Mouse (Mus musculus) brain, embryonic 18.5 days (tissue): ENCODE measurements around the gene Gdf7.

Source experiments
- DNase-seq: peaks from one replicate; pipeline ENCODE4 v3.0.0-alpha.2; 2012; ENCODE audit warnings: low read depth, low spot score

Gene Gdf7

GRCm38 (mm10) chr12:8326825-8327674, 25.3 kb upstream of the Gdf7 start:
- peak; percentile 87 for DNase-seq

GRCm38 (mm10) chr12:8325943-8326522, 24.3 kb upstream of the Gdf7 start:
- no peak for DNase-seq

- no peak for DNase-seq
Observed at GRCm38 (mm10) chr12:8325245-8325942, 23.6 kb upstream of the Gdf7 start.

GRCm38 (mm10) chr12:8324086-8324485, 22.3 kb upstream of the Gdf7 start:
- no peak for DNase-seq

GRCm38 (mm10) chr12:8321506-8321905, 19.8 kb upstream of the Gdf7 start:
- DNase-seq = no peak

GRCm38 (mm10) chr12:8320084-8320713, 18.4 kb upstream of the Gdf7 start:
- no peak for DNase-seq

- DNase-seq = no peak
Observed at GRCm38 (mm10) chr12:8316541-8316940, 14.8 kb upstream of the Gdf7 start.

- DNase-seq = no peak
Observed at GRCm38 (mm10) chr12:8313773-8314172, 12.0 kb upstream of the Gdf7 start.

GRCm38 (mm10) chr12:8313270-8313771, 11.6 kb upstream of the Gdf7 start, which contains the start of gene Hs1bp3:
Gene Hs1bp3 (plus strand): TSS chr12:8313432.
- DNase-seq = no peak

GRCm38 (mm10) chr12:8312266-8312665, 10.5 kb upstream of the Gdf7 start:
- DNase-seq = no peak

- DNase-seq = no peak
Observed at GRCm38 (mm10) chr12:8310992-8311391, 9.2 kb upstream of the Gdf7 start.

- no peak for DNase-seq
Observed at GRCm38 (mm10) chr12:8306910-8307309, 5.2 kb upstream of the Gdf7 start.

GRCm38 (mm10) chr12:8306432-8306831, 4.7 kb upstream of the Gdf7 start:
- no peak for DNase-seq

- no peak for DNase-seq
Observed at GRCm38 (mm10) chr12:8305258-8305657, 3.5 kb upstream of the Gdf7 start.

GRCm38 (mm10) chr12:8301011-8301814, 541 bp downstream of the Gdf7 start:
- no peak for DNase-seq

GRCm38 (mm10) chr12:8300521-8300920, 1.2 kb downstream of the Gdf7 start:
- DNase-seq = no peak

- no peak for DNase-seq
Observed at GRCm38 (mm10) chr12:8300111-8300480, 1.7 kb downstream of the Gdf7 start.

GRCm38 (mm10) chr12:8299143-8300110, 2.3 kb downstream of the Gdf7 start:
- no peak for DNase-seq

GRCm38 (mm10) chr12:8298361-8299142, 3.2 kb downstream of the Gdf7 start:
- DNase-seq = no peak
